Mouse (Mus musculus) thymus, postnatal 25 days (tissue): ENCODE results near the gene Il3.
"Not testable (repeated sequence)": the region's sequence is repeated elsewhere in the genome, so short reads cannot be mapped to it uniquely, and the experiment has no call there.

Experiments used
- DNase-seq: peaks from one replicate; pipeline ENCODE4 v3.0.0; 2022

Gene Il3

DNA sequence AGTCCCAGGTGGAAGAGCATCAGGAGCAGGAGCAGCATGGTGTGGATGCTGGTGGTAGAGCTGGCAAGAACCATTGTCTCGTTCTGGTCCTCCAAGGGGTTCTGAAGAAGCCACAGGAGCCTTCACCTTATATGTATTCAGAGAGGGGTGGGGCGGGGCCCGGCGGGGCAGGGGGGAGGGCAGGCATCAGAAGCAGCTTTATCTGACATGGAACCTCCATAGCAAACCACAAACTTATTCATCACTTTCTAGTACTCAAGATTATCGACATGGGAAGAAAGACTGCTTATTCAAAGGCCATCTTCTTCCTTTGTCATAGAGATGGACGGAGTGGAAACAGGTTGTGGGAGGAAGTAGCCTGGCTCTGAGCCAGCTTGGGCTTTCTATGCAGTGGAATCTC is at the start of gene Il3:
Il3 (minus strand) TSS at position 101 of the 400 bp plus-strand sequence.
- no peak for DNase-seq

DNA sequence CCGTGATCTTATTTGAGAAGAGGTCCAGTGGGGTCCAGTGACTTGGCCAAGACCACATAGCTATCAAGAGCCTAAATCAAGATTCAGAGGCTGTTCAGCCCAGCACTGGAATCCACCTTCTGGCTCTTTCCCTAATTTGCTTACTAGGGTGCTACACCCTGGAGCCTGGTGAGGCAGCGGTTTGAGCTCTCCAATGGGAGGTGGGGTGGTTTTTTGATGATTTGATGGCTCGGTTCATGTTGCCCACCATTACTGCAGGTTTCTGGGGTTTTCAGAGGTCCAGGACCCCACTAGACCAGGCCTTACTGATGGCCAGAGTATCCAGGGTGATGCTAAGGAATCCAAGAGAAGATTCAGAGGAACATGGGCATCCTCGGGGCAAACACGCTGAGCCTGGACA is 48.3 kb upstream of the Il3 start:
- DNase-seq: no peak

DNA sequence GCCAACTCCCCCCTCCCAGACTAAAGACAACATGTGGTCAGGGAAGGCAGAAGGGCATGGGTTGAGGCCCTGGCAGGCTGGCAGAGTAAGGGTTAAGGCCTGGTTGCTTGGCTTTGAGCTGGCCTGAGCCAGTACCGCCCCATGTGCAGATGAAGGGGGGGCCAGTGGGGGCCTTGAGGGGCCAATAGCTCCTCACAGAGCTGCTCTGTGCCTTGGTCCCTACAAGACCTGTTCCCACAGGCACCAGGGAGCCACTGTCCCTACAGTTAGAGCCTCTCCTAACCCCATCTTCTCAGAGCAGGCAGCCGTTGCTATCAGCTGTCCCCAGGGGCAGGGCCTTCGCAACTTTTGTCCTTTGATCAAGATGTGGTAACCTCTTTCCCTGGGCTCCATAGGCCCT is 47.7 kb upstream of the Il3 start:
- DNase-seq: no peak

DNA sequence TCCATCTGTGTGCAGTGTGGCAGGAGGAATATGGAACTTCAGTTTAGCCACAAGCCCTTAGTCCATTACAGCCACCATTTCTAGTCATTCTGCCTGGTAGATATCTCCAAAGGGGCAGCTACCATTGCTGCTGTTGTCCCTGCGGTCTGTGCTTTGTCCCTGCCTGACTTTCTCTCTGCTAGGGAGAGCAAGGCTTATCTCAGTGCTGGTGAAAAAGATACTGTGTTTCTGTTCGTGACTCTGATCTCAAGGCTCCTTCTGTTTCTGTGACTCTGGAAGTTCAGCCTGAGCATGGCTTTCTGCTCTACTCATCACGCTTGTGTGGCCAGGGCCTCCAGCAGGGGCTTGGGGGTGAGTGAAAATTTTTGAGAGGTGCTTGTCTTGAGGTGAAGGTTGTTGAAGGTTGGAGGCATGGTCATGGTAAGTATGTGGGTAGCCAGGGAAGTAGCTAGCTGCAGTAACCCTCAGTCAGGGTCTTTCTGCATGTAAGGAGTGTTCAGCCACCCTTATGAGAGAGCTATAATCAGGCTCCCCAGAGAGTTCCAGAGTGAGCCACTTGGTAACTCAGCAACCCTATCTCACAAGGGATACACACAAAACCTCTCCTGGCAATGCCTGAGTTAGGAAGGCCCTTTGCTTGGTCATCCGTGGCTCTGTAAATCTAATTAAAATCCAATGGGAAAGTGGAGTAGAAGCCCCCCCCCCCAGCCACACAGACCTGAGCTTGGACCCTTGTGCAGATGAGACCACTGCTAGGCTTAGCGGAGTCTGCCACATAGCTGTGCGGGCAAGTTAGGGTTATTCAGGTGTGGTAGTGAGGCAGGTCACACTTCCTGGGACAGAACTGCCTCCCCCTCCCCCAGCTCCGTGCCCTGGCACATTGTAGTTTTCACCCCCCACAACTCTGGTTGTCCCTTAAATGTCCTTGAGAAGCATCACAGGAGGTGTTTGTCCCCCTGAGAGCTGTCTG is 46.6 kb upstream of the Il3 start:
- no peak for DNase-seq

DNA sequence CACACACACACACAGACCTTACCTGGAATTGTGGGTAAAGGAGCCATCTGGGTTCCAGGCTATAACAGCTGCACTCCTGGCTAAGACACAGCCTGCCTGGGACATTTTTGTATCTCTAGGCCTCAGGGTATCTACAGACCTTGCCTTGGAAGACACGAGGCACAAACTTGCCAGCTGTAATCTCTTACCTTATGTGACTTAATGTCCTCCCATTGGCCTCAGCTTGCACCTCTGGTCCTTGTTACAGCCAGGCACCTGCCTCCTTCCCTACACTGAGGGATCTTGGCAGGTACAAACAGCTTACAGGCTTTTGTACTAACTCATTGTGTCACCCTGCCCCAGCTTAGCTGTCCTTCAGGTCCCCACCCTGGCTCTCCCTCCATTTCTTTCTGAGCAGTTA is 45.5 kb upstream of the Il3 start:
- DNase-seq: no peak

DNA sequence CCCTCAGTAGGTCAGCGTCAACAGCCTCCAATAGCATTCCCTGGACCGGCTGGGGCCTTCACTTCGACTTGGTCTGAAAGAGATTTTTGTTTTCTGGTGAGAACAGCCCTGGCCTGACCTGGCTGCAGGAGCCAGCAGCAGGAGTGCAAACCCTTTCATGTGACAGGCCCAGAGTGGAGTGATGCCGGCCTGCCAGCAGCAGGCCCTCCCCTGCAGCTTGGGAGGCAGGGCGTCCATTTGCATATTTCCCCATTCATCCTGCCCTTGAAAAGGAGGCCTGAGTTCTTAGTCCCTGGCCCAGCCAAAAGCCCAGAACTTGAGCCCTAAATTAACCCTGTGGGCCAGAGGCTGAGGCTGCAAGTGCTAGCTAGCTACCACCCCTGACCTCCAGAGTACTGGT is 44.9 kb upstream of the Il3 start:
- no peak for DNase-seq

DNA sequence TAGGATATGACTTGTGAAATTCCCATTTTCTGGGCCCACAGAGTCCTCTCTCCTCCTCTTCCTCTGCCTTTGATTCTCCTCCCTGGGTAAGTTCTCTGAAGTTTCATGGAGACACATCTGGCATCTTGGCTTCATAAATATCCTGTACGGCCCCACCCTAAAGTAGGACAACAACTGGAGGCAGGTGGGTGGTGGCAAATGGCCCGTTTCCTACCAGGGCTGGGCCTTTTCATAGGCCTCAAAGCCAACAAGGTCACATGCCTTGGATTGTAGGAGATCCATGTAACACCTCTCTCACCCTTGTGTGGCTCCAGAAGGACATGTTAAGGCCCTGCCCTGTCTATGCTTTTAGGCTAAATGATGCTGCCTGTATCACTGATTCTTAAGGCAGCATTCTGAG is 43.5 kb upstream of the Il3 start:
- no peak for DNase-seq

DNA sequence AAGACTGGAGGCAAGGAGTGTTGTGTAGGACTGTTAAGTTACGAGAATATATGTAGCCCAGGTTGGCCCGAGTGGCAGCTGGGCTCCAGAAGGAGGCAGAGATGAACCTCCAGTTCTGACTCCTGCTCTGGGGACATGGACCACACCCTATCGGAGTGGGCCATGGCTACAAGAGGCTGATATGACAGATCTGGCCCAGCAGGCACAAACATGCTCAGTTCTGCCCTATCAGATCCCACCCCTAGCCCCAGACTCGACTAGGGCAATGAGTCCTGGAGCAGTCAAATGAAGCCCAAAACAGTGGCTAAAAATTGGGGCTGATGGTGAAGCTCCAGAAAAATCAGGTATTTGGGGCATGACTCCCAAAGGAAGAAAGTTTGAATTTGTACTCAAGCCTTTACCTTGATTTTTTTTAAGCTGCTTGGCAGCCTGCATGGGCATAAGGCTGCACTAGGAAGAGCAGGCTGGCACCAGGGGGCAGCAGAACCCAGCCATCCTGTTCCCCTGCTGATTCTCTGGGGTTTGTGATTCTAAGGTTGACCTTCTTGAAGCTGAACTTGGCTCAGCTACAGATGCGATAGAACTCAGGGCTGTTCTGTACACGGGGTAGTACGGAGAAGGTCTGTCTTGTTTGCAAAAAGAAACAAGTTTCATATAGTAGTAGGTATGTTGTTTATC is 40.2 kb upstream of the Il3 start:
- DNase-seq: peak; percentile 56

DNA sequence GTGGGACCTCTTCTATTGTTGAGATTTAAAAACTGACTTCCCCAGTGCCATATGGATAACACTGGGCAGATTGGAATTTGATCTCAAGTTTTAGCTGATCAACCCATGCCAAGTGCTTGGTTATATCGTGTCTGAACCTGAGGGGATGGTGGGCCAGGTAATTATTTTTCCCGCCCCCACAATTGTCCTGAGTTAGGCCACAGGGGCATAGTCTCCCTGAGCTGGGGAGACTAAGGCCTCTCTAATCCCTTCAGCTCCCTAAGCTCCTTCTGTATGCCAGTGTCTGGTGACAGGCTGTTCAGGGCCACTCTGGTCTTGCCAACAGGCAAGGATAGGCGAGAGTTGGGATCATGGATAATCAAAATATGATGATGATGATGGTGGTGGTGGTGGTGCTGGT is 38.3 kb upstream of the Il3 start:
- no peak for DNase-seq

DNA sequence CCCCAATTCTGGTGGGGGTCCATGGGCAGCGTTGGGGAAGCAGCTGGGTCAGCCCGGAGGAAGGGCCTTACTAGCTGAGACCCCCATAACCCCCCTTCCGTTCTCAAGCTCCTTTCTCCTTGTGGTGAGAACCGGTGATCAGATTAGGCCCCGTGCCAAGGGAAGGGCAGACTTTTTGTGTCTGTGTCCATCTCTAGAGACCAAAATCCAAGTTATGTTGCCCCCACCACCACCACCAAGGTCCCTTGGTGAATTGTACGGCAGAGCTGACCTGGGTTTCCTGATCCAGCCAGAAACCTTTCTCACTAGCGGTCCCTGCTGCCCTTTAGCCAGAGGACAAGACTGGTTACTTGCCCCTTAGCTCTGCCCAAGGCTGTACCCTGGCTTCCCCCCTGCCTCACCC is 37.4 kb upstream of the Il3 start:
- DNase-seq: no peak

DNA sequence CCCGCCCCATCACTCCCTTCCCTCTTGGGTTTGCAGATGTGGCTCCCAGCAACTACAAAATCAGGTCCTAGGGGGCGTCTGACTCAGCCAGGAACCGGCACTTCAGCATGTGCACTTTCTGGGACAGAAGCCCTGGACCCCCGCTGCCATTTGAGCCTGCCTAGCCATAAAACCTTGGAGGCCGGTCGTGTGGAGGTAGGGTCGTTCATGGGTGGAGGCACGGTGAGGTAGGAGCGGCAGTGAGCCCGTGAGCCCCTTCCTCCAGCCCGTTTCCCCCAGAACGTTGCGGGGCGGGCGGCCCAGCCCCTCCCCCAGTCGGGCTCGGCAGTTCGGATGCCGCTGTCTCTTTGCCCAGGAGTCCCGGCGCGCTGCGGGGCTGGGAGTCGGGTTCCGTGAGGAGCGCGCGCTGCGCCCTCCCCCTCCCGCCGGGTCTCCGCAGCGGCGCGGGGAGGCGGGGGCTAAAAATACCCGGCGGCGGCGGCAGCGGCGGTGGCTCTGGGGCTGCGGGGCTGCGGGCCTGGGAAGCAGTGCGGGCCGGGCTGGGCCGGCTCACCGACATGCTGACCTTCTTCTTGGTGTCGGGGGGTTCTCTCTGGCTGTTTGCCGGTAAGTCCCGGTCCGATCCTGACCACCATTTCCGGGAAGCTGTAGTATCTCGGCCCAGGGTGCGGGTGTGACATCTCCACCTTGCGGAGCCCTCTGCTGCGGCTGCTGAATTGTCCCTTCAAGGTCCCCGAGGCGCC is 36.8 kb upstream of the Il3 start, which contains the start of gene Acsl6:
Acsl6 (plus strand) TSS at position 71 of the 743 bp plus-strand sequence.
- DNase-seq: peak; percentile 3

DNA sequence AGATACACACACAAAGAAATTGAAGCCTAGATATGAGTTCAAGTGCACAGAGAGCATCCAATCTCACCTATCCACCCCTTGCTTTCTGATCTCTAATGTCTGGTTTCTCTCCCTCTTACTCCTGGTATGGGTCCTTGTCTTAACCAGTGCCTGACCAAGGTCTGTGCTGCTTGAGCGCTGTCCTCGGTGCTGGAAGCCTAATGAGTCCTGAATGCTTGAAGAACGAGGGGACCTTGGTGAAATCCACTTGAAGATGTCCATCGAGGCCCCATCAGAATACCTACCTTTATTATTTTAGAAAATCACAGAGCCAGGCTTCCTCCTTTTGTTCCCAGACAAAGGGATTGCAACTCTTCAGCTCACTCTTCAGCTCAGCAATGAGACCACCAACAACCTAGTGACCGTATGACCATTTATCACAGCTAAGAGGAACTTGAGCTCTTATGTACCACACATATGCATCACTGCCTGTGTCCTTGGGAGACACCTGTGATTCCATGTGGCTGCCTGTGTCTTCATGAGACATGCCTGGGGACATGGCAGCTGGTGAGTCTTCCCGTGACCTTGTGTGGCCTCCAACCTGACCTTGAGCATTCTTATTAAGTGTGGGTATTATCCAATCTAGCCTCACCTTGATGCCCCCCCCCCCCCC is 36.1 kb upstream of the Il3 start:
- DNase-seq: no peak

DNA sequence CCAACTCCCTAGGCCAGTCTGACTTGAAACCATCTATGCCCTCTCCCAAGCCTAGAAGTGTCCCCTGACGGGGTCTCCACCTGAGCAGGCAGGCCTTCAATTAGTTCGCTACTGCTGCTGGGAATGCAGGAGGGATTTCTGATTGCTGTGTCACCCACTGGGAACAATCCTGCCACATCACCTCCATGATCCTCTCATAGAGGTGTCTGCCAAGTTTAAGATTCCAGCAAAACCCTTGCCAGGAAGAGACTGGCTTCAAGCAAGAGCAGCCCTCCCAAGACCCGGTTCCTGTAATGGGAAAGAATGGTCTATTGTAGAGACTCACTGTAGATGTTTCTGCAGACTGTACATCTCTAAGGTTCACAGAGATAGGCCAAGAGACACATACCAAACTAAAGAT is 35.5 kb upstream of the Il3 start:
- no peak for DNase-seq

DNA sequence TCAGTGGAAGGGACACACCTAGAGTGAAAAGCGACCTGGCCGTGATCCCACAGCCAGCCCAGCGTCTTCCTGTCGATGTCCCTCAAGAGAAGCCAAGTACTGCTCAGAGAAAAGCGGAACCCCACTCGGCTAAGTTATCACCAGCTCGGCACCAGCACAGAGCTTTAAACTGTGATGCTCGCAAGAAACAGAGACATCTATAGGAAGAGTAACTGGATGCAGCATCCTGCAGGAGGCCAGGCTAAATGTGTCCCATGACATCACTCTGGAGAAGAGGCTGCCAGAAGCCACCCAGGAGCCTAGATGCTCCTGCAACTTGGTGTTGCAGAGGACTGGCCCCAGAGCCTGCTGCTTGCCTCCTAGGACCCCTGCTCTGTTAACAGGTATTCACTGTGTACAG is 34.9 kb upstream of the Il3 start:
- no peak for DNase-seq

DNA sequence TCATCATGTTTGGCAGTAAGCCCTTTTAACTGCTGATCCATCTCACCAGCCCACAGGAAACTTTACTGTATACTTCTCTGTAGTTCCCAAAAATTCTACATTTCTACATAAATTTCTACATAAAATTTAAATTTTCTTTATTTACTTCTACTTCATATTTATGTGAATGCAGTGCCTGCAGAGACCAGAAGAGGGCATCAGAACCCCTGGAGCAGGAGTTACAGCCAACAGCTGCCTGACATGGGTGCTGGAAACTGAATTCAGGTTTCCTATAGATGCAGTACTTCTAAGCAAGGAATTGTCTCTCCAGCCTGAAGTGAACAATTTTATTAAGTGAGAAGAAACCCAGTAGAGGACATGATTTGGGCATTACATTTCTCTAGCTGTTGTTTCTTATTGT is 31.7 kb upstream of the Il3 start:
- DNase-seq: no peak

DNA sequence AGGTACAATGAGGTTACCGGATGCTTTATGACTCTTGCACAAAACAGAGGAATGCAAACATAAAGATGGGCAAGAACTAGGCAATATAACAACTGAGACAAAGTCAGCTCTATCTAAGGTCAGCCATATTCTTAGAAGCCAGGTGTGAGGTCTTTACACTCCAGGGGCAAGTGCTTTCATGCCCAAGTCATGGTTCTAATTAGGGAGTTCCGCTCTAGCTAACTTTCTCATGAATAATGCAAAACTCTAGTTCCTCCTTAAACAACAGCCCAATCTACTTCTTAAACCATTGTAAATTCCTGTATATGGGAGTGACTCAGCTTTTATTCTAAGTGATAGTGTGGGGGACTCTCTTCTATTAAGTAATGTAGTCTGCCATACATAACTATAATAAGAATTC is 30.4 kb upstream of the Il3 start:
- not testable (repeated sequence) for DNase-seq

DNA sequence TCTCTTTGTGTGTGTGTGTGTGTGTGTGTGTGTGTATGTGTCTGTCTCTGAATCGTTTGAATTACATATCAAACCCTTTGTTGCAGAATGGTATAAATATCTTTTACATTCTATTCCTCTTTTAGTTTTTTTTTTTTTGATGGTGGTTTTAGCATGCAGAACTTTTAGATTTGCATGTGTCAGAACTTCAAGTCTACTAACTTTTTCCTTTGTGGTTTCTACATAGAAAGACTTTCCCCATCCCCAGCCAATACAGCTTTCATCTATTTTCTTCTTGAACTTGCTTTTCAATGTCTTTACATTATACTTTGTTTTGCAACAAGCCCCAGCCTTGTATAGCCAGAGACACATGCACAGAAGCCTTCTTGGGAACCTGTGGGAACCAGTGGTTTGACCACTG is 29.7 kb upstream of the Il3 start:
- DNase-seq: no peak

DNA sequence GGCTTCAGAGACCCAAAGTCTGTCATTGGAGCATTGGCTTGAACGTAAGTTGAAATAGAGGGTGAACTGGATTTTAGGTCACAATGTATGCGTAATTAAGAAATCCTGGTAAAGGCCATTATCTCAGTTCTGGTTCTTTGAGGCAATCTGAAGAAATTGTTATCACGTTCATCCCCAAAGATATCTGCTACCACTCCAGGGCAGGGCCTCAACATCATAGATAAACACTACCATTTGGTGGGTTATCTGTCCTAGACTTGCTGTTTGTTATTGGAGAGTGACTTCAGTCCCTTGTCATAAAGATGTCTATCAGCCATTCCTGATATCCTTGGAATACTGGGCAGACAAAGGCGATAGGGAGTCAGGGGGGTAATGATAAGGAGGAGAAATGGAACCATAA is 28.9 kb upstream of the Il3 start:
- DNase-seq: no peak

DNA sequence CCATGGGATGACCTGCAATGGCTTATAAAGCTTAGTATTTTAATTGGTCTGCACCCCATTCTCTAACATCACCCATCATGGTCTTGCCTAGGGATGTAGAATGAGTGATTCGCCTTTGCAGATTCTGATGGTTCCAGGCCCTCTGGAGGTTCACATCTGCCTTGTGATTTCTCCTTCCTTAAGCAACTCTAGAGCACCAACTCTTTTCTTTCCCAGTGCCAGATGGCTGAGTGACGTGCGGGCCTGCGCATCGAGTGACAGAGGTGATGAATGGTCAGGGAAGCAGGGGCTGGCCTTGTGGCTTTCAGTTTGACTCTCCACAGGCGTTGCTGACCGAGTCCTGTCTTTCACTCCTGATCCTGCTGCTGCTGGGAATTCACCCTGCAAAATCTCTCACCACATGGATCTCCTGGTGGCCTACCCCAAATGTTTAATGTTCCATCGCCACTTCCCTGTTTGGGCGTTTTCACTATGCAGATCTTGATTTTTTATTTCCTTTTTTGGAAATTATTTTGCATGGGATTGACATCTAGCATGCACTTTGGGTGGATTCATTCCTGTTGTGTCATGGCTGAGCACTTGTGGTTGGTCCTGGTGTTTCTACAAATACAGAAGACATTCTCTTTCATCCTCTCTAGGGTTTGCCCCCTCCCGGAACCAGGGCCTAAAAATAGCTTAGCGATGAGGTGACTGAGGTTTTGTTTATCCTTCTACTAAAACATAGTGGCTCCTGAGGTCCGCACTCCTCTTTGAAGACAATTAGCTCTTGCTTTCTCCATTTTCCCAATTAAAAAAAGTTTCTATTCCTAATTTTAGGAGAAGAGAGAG is 27.1 kb upstream of the Il3 start:
- DNase-seq: no peak

DNA sequence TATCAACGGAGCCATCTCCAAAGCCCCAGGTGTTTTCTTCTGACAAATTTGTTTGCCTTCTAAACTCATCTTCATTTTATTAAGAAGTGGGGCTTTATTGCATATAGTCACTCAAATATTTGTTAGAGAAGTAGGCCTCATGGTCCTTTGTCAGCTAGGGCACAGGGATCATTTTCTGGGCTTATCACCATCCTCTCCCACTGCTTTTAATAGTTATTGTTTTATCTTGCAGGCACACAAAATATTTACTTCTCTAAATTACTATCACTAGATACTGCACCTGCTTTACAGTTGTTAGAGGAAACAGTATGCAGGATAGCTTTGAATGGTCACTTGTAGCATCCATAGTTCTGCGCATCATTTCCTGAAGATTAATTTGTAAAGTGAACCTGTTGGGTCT is 25.1 kb upstream of the Il3 start:
- no peak for DNase-seq

DNA sequence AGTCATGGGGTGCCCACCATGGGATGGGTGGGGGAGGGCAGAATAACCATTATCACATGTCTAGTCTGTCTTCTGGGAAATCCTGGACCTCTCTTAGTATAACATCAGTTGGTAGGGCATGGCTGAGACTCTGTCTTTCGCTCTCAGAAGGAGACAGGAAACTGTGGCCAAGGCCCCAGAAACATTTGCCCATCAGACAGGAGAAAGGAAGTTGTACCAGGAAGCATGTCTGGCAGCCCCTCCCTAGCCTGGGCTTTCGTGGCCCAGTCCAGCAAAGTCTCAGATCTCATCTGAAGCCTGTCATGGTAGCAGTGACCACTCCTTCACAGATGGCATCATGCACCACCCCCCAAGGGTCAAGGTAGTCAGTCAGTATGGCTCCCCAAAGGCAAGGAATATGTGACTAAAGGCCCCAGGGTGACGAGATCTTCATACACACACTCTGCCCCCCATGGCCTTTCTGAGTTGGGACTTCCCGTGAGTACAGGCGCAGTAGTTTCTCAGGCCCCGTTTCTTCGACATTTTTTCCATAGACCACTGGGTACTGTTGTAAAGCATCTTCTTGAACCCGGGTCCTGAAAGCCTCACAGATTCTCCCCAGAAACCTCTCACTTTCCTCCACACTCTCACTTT is 20.9 kb upstream of the Il3 start:
- DNase-seq: no peak
